Mouse (Mus musculus): ENCODE results near the gene Platr17.

Gene Platr17

DNA sequence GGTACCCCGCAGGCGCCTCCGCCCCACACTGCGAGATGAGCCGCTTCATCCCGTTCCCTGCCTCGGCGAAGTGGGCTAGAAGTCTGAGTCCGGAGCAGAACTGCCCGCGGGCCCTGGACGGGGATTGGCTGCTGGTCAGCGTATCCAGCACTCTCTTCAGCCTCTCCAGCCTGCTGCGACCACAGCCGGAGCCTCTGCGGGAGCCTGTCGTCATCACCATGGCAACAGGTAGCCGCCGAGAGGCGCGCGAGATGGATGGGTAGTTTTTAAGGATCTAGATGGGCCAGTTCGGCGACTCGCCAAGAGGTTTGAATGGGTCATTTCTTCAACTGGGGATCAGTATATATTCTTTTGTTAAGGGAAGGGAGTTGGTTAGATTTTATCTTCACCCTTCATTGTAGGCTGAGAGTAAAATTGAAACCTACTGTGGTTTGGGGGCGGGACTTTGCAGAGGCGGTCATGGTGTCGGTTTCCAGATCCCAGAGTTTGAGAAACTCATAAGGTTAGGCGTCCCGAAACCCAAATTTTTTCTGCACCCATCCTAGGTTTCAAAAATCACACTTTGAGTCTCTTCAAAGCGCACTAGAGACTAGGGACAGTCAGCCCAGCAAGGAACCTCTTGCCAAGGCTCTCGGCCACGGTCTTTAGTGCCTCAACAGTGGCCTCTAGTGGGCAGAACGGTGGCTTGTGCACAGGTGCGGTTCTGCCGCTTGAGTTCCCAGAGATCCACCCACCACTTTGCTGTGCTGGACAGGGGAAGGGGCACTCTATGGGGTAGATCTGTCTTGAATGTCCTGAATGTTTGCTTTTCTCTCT is 15.6 kb downstream of the Platr17 start:
- DNase-seq: peak; percentile 77 to 92

DNA sequence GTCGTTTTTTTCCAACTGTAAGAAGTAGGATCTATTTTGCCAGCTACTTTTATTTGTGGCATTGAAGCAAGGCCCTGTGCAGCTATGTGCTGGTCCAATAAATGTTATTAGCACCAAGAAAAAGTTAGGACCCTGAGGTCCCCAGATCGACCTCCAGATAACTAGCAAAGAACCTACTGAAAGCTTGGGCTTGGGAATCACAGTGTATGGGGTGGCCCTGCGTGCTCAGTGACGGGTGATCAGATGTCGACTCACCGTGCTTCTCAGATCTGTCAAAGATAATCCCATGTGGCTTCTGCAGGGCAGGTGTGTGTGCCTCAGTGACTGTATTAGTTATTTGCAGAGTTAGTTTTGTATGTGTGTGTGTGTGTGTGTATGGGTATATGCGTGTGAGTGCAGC is 16.4 kb downstream of the Platr17 start:
- no peak for DNase-seq

- DNase-seq: peak in 1 of 2 experiments; percentile 65
Observed at GRCm38 (mm10) chr17:33924577-33925283, 19.8 kb downstream of the Platr17 start.

- DNase-seq: no peak
Observed at GRCm38 (mm10) chr17:33925406-33926116, 20.6 kb downstream of the Platr17 start.

- DNase-seq: peak in 1 of 2 experiments; percentile 60
Observed at GRCm38 (mm10) chr17:33926207-33926932, 21.4 kb downstream of the Platr17 start.

GRCm38 (mm10) chr17:33928251-33928947 is 23.5 kb downstream of the Platr17 start:
- DNase-seq: no peak

GRCm38 (mm10) chr17:33929371-33930279 is 24.7 kb downstream of the Platr17 start, which contains the start of gene Rgl2:
Rgl2 (plus strand) TSS chr17:33929543.
- peak; percentile 87 to 91 for DNase-seq

GRCm38 (mm10) chr17:33930280-33931158 is 25.6 kb downstream of the Platr17 start:
- DNase-seq: peak; percentile 74 to 81

DNA sequence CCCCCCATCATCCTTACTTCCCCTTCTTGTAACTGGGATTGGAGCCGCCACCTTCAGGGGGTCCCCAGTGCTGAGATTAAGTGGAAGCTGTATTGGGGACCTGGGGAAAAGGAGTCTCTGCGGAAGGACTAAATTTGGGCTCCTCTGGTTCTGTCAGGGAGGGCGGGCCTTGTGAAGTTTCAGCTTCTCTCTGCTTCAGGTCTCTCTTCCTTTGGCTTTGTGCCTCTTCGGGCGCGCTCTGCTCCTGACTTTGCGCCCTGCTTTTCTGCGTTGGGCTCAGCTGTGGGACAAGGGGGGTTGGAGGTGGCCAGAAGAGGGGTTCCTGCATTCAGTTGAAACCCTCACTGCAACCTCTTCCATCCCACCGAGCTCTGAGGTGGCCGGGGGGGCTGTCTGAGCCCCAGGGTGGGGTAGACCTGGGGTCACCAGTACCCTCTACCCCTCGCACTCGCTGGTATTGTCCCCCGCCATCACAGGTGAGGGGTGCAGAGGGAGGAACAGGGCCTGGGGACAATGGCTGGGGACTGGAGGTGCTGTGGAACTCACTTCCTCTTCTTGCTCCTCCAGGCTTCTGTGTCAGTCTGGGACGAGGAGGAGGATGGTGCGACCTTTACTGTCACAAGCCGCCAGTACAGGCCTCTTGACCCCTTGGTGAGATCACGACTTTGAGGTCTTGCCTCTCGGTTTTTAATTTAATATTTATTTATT is 26.4 kb downstream of the Platr17 start:
- no peak for DNase-seq

DNA sequence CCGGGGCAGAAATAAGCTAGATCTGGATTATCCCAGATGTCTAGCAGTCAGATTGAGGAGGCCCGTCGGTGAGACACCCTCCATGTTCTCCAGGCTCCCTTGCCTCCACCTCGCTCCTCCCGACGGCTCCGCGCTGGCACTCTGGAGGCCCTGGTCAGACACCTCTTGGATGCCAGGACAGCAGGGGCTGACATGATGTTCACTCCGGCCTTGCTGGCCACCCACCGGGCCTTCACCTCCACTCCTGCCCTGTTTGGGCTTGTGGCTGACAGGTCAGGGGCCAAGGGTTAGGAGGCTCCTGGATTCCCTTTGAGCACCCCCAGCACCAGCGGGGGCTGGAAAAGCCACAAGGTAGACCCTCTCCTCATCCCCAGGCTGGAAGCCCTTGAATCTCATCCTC is 27.0 kb downstream of the Platr17 start:
- no peak for DNase-seq

- DNase-seq: no peak
Observed at GRCm38 (mm10) chr17:33932448-33932847, 27.5 kb downstream of the Platr17 start.

DNA sequence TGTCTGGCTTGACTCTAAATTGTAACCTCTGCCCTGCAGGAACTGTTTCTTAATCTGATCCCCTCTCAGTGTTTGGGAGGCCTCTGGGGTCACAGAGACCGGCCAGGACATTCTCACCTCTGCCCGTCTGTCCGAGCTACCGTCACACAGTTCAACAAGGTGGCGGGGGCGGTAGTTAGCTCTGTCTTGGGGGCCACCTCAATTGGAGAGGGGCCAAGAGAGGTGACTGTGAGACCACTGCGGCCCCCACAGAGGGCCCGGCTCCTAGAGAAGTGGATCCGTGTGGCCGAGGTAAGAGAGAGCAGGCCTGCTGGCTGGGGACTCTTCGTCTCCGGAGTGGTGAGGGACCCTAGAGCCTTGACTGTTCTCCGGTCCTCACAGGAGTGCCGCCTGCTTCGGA is 28.0 kb downstream of the Platr17 start:
- DNase-seq: no peak

DNA sequence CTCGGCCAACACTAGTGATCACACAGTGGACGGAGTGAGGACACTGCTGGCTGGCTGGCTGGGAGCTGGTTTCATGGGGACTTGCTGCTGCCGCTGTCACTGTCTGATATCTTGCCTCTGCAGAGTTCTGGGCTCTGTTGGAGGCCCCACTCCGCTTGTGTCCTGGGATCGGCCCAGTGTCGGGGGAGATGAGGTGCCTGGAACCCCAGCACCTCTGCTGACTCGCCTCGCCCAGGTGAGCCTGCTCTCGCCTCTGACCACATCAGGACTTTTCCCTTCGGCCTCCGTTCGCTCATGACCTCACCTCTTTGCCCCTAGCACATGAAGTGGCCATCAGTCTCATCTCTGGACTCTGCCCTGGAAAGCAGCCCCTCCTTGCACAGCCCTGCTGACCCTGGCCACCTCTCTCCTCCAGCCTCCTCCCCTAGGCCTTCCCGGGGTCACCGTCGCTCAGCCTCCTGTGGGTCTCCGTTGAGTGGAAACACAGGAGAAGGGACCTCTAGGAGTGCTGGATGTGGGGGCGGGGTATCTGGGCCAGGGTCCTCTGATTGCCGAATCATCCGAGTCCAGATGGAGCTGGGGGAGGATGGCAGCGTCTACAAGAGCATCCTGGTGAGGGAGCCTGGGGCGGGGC is 30.6 kb downstream of the Platr17 start:
- no peak for DNase-seq

DNA sequence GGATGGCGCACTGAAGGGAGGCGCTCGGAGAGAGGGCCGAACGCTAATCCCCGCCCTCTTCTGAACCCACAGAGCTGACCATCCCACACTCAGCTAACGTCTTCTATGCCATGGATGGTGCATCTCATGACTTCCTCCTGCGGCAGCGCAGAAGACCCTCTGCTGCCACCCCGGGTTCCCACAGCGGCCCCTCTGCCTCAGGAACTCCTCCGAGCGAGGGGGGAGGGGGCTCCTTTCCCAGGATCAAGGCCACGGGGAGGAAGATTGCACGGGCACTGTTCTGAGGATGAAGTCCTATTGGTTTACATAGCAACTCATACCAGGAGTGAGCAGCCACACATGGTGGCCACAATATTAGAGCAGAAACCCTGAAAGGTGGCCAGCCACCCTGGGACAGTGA is 32.1 kb downstream of the Platr17 start:
- DNase-seq: no peak

- no peak for DNase-seq
Observed at GRCm38 (mm10) chr17:33938783-33939182, 33.8 kb downstream of the Platr17 start.

- DNase-seq: peak; percentile 86 to 91
Observed at GRCm38 (mm10) chr17:33940206-33940805, 35.4 kb downstream of the Platr17 start, which contains the start of the genes Pfdn6 and Wdr46. Pfdn6 (minus strand) TSS chr17:33940343. Wdr46 (plus strand) TSS chr17:33940660.

DNA sequence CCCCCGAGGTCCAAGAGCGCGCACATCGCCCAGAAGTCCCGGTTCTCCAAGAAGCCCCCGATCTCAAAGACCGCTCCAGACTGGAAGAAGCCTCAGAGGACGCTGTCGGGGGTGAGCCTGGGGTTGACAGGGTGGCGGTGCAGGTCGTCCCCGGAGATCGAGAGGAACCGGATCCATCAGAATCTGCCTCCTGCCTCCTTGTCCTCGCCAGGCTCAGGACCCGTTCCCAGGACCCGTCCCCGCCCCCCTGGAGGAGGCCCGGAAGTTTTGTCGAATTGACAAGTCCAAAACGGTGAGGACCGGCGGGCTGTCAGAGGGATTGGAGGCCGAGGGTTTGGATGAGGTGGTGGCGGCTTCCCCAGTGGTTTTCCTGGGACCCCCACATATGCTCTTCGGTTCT is 36.0 kb downstream of the Platr17 start:
- no peak for DNase-seq

GRCm38 (mm10) chr17:33941381-33941780 is 36.4 kb downstream of the Platr17 start:
- DNase-seq: no peak

Data from kidney, adult 8-10 months (tissue).